Mouse (Mus musculus): ENCODE results near the gene Hist1h4c.
"Not testable (repeated sequence)": the region's sequence is repeated elsewhere in the genome, so short reads cannot be mapped to it uniquely, and the experiment has no call there.

GRCm38 (mm10) chr13:23682947-23683754 lies 15.1 kb downstream of the Hist1h4c start:
- not testable (repeated sequence) for TF ChIP-seq CTCF (IDR thresholded peaks at IDR 0.05; ENCODE audit: low read depth, low read length); POLR2A (IDR thresholded peaks at IDR 0.05; ENCODE audit: extremely low read depth, insufficient read depth, low read length)

Data from liver, adult 2 months (tissue).